Mouse (Mus musculus): Measurements from ENCODE around the gene Gsg1l.
A peak's percentile ranks its signal among the peaks of the same experiment; 100 is the strongest.

The Gsg1l gene

DNA sequence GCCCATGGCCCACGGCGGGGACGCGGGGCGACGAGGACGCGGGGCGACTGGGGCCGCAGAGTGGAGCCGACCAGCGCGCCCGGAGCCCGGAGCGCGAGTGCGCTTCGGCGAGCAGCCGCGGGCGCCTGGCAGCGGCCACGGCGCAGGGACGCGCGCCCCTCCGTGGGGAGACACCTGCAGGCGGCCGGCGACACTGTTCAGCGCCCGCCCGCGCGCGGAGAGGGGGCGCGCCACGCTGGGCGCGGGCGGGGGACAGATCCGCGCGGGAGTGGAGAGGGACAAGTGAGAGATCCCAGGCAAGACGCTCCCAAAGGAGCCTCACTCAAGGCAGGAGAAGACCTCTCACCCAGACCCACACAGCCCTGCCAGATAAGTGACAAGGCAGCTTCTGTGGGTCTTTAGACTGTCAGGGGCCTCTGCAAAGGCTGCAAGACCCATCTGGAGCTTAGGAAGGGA is at the start of gene Gsg1l:
Gene Gsg1l (minus strand): TSS at position 126 of the 456 bp plus-strand sequence.
- DNase-seq (ENCODE audit: low read depth), result no peak

DNA sequence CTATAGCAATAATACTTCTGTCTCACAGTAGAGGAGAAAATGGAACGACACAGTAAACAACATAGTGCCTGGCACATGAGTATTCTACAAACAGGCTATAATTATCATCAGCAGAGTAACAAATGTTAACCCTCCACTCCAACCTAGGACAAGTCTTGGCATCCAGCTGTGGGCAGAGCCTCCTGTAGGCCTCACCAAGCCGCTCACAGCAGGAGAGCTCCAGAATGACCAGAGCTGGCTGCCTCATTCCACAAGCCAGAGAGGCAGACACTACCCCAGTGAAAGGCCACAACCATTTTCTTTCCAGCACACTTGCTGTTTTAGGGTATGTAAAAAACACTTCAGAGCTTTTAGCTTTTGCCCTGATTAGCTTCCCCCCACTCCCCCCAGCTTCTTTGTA is 45.5 kb upstream of the Gsg1l start:
- no peak for DNase-seq (ENCODE audit: low read depth)

DNA sequence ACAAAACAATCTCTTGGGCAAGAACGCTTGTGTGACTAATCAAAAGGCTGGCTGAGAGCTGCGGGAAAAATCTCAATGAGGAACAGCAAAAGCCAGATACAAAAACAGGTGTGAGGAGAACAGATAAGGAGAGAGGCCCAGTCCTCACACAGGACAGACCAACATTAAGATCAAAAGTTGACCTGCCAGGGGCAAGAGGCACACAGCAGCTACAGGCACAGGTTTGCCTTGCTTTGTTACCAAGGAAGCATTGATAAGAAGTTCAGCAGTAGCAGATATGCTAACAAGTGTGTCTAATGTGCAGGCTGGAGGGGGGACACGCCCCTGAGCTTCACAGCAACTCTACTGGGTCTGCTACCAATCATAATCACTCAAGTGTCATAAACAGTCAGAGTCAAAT is 44.3 kb upstream of the Gsg1l start:
- no peak for DNase-seq (ENCODE audit: low read depth)

GRCm38 (mm10) chr7:126121533-126121932 is 39.3 kb upstream of the Gsg1l start:
- no peak for DNase-seq (ENCODE audit: low read depth)

DNA sequence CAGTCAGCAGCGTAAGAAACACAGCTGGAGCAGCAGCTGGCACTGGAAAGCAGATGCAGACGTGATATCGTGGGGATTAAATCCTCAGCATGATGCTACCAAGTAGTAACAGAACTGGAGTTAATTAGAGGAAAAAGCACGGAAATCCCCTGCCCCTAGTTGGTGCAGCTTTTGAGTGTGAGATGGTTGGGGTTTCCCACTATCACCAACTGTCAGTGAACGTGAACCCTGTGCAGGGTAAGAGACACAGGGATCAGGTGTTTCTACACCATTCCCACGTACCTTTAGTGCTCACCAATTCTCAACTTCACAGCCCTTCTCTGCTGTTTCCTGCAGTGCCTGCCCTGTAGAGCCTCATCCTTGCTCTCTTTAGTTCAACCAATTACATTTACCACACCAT is 37.6 kb upstream of the Gsg1l start:
- no peak for DNase-seq (ENCODE audit: low read depth)

GRCm38 (mm10) chr7:126113263-126113662 is 31.1 kb upstream of the Gsg1l start:
- DNase-seq (ENCODE audit: low read depth), result no peak

DNA sequence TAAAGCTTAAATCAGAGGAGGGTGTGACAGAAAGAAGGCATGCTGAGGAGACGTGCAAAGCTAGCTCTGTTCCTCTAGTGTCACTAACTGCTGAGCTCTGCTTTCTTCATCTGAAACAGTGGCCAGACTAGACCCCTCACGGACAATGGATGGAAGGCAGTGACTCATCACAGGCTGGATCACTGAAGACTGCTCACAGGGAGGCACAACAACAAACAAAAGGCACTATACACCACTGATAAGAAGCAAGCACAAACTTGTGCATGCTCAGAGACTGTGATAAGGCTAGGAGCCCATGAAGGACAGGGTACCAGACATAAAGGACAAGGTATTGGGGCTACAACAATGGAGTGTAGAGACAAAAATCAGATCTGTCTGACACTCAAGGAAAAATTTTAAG is 29.0 kb upstream of the Gsg1l start:
- no peak for DNase-seq (ENCODE audit: low read depth)

GRCm38 (mm10) chr7:126109898-126110297 is 27.7 kb upstream of the Gsg1l start:
- DNase-seq (ENCODE audit: low read depth), result no peak

GRCm38 (mm10) chr7:126100440-126100839 is 18.2 kb upstream of the Gsg1l start:
- no peak for DNase-seq (ENCODE audit: low read depth)

GRCm38 (mm10) chr7:126099835-126100234 is 17.6 kb upstream of the Gsg1l start:
- no peak for DNase-seq (ENCODE audit: low read depth)

DNA sequence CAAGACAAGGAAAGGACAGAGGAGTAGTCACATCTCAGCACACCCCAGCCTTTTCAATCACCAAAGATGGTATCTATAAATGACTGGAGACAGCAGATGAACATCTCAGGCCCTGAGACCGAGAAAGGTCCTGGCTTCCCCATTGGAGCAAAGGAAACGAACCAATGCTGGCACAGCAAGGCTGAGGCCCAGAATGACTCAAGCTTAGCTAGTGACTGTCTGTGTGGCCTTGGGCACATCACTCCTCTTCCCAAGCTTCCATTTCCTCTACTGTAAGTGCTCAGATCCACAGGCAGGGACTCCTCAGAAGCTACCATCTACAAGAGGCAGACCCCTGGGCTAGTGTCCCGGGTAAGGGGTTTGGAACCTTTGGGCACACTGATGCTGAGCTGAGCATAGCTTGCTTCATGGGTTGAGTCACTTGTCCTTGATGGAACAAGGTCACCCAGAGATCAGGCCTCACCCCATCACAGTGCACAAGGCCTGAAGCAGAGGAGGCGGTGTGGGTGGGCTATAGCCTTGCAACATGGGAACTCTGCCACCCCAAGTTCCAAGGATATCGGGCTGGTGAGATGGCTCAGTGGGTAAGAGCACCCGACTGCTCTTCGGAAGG is 17.1 kb upstream of the Gsg1l start:
- no peak for DNase-seq (ENCODE audit: low read depth)

- DNase-seq (ENCODE audit: low read depth), result peak; percentile 44
Observed at GRCm38 (mm10) chr7:126097219-126097915, 15.2 kb upstream of the Gsg1l start.

DNA sequence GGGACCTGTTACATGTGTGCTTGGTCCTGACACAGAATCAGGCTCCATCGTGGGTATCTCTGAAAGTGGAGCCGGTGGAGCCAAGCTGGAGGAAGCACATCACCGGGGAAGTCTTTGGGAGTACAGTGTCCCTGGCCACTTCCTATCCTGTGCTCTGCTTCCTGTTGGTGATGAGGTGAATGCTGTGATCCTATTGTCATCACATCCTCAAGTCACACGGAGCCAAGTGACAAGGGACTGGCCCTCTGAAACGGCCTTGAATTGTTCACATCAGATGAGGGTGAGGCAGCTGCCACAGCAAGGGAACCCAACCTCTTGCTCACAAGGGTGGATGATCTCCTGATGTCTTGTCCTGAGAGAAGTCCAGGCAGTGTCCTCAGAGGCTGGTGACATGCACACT is 14.4 kb upstream of the Gsg1l start:
- no peak for DNase-seq (ENCODE audit: low read depth)

GRCm38 (mm10) chr7:126094738-126095137 is 12.5 kb upstream of the Gsg1l start:
- DNase-seq (ENCODE audit: low read depth), result no peak

GRCm38 (mm10) chr7:126093162-126093561 is 11.0 kb upstream of the Gsg1l start:
- no peak for DNase-seq (ENCODE audit: low read depth)

GRCm38 (mm10) chr7:126089782-126090181 is 7.6 kb upstream of the Gsg1l start:
- no peak for DNase-seq (ENCODE audit: low read depth)

GRCm38 (mm10) chr7:126088155-126088554 is 5.9 kb upstream of the Gsg1l start:
- DNase-seq (ENCODE audit: low read depth), result no peak

DNA sequence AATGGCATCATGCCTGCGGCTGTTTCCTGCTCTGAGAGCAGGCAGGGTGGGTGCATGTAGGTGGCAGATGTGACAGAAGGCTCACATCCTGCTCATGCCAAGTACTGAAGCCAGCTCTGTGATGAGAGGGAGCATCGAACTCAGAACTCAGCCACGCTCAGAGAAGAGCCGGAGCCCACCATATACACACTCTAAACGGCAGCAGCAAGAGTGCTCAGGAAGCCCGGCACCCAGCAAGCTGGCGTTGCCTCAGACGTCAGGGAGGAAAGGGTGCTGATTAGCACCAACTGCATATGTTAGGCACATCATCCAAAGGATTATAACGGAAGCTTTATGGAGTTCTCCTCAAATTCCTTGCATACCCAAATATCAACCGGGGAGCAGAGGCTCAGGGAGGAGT is 5.4 kb upstream of the Gsg1l start:
- no peak for DNase-seq (ENCODE audit: low read depth)

DNA sequence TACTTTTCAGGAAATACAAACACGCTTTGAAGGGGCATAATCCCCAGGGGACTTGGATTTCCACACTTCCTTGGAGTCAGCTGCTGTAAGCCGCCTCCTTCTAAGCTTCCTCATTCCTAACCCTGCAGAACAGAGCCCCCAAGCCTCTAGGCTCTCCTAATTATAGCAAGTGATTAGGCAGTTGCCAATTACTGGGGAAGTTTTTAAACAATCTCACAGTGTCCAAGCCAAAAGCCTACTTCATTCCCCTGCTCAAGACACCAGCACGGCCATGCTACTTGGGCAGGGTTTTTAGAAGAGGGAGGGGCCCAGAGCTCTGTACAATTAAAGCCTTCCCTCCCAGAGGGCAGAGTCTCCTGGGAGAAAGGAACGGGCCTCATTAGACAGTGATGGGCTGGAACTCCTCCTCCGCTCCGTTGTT is 4.1 kb upstream of the Gsg1l start:
- no peak for DNase-seq (ENCODE audit: low read depth)

DNA sequence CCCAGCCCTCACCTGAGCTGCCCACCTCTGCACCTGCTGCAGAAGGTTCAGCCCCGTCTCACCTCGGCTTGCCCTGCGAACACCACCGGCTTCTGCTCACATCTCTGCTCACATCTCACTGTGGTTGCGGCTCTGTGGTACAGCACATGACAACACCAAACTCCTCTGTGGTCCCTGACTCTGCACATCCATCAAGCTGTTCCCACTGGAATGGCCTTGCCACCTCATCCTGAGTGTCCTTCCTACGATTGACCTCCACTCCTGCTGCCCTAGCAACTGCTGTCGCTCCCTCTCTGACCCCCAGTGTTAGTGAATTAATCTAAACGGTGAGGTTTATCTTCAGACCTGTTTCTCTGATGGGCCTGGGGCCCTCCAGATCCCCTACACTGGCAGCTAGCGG is 2.9 kb upstream of the Gsg1l start:
- no peak for DNase-seq (ENCODE audit: low read depth)

- no peak for DNase-seq (ENCODE audit: low read depth)
Observed at GRCm38 (mm10) chr7:126083980-126084348, 1.8 kb upstream of the Gsg1l start.

GRCm38 (mm10) chr7:126083341-126083979 is 1.2 kb upstream of the Gsg1l start:
- no peak for DNase-seq (ENCODE audit: low read depth)

GRCm38 (mm10) chr7:126081727-126082285 is 405 bp downstream of the Gsg1l start:
- no peak for DNase-seq (ENCODE audit: low read depth)

Measured in fibroblast of lung, adult 2 months (primary cell).